Mouse (Mus musculus) left cerebral cortex, postnatal 36 days (tissue): ENCODE results near the gene Hexim1. TPM values are rescaled to one million over a fixed set of nuclear protein-coding genes. Genes with fewer than 3 reads are reported as not detected.

Experiments
- DNase-seq, 2 experiments: peaks; one replicate each; pipeline ENCODE4 v3.0.0; 2021 to 2022; ENCODE audit warnings: low spot score in 2 of 2, mixed read lengths in 1 of 2
- intact Hi-C: fragments of 180-260 bp; cut with DNase I; formaldehyde crosslinking; loops from one replicate; pipeline ENCODE4 v1.15.1; 2025
- total RNA-seq, 2 experiments: library from RNA; stranded (reverse); gene quantifications; 2 replicates each; pipeline ENCODE4 v1.2.3; 2021

The Hexim1 gene
- total RNA-seq, 2 experiments from 2014 or later, result 42.8 to 51.6 TPM

GRCm38 (mm10) chr11:103114270-103114943 is 1.6 kb upstream of the Hexim1 start:
- intact Hi-C loops, result no loop called here
- DNase-seq, result no peak

DNA sequence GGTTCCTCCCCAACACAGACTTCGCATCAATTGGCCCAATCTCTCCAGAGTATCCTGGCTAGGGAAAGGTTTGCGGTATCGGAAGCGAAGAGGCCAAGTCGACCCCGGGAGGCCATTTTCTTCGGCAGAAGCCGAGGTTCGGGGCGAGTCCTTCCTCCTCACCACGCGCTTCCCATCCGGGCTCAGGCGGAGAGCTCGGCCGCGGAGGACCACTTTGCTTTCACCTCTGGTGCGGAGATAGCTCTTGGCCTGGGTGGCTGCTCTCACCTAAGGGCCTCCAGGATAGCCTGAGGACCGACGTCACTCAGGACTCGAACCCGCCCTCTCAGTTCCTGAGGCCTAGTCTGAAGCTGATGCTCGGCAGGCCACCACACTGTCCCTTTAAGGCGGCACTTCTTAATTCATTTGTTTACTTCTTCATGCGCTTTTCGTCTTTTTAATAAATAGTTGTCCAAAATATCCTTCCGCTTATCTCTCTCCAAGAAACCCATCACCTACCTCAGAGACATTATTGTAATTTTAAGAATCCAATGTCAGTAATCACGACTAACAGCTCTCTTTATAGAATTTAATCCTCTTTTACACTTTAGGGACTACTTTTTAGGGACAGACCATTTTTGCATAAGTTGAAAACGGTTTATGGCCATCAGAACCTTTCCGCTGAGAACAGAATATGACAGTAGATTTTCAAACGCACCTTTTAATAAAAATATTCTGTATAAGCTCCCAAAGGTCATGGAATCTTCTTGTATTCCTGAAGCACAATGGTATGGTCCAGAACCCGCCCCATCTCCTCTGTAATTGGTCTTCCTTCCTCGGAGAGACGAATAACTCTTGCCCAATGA is 646 bp upstream of the Hexim1 start:
- peak; percentile 81 to 83 for DNase-seq
- intact Hi-C loops, result loop anchor here (1.0 to 2.0 kb wide), 3 partner anchors 13 to 43 kb away; partner anchors contain the start of gene Hexim2

DNA sequence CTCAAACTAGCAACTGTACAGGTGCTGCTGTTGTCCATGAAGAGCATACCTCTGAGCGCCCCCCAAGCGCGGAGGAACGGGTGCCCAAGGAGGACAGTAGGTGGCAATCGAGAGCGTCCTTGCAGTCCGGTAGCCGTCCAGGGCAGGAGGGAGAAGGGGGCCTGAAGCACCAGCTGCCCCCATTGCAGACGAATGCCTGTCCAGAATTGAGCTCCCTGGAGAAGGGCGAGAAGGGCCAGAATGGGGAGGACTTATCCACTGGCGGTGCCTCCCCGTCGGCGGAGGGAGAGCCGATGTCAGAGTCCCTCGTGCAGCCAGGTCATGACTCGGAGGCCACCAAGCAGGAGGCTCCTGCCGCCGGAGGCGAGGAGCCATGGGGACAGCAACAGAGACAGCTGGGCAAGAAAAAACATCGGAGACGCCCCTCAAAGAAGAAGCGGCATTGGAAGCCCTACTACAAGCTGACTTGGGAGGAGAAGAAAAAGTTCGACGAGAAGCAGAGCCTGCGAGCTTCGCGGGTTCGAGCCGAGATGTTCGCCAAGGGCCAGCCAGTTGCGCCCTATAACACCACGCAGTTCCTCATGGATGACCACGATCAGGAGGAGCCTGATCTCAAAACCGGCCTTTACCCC is 1.0 kb downstream of the Hexim1 start:
- DNase-seq, result peak; percentile 61 to 63
- intact Hi-C loops, result loop anchor here (1.0 to 2.0 kb wide), 2 partner anchors 15 to 42 kb away; partner anchors contain the start of gene Hexim2

GRCm38 (mm10) chr11:103117591-103118009 is 1.6 kb downstream of the Hexim1 start:
- peak in 1 of 2 experiments; percentile 54 for DNase-seq
- intact Hi-C loops, result loop anchor here (2.0 kb wide), 1 partner anchor 41 kb away; no protein-coding TSS in a partner anchor

DNA sequence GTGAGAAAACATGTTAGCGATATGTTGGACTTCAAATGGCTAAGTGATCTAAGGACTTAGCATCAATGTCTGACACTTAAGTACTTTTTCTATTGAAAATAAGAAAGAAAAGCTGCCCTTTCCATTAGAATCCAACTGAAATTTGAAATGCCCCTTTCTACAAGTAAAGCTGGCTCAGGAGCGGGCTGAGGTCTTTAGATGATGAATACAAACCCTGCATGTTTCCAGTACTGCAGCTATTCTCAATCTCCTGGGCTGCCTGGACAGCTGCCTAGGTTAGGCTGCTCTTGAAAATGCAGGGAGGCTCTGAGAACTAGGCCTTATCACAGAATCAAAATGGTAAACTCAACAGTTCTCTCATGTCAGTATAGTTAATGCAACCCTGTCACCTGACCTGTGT is 2.8 kb downstream of the Hexim1 start:
- intact Hi-C loops, result no loop called here

DNA sequence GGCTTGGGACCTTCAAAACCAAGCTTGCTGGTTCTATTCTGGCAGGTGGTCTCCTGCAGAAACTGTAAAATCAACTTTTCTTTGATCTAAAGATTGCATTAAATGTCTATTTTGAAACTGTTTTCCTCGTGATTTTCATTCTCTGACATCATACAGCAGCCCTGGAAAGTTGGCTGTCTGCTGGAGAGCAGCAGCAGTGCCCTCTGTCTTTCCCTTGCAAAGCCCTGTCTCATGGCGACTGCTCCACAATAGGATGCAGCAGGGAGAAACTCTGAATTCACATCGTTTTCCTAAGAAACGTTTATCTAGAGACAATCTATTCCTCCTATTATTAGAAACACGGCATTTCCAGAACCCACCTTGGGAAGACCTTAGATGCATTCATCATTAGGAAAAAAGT is 3.6 kb downstream of the Hexim1 start:
- intact Hi-C loops, result no loop called here
- no peak for DNase-seq

More for the DNA sequence above, 2.8 kb downstream of the Hexim1 start:
- no peak for DNase-seq

DNA sequence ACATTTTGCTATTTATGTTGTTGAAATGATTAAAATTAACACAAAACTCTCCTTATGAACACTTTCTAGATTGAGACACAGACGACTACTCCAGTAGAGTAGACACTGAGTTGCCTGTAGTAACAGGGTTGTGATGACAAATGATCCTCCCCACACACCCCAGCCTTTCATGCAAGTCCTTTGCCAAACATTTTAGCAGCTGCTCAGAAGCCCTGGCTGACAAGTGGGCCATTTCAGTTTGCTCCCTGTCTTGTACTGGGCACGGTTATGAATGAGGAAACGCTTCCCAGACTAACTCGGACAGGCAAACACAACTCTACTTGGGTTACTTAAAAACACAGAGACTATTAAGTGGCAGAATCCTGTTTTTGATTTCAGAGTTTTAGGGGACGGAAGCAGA is 4.3 kb downstream of the Hexim1 start:
- DNase-seq, result no peak
- intact Hi-C loops, result no loop called here

- intact Hi-C loops, result loop anchor here (1.0 kb wide), 1 partner anchor 16 kb away; the partner anchor contains the start of gene Hexim1
- DNase-seq, result peak in 1 of 2 experiments; percentile 68
Measured at GRCm38 (mm10) chr11:103131701-103132575, 15.9 kb downstream of the Hexim1 start, which contains the start of gene Hexim2. TSS of gene Hexim2 (plus strand) at chr11:103132429.

DNA sequence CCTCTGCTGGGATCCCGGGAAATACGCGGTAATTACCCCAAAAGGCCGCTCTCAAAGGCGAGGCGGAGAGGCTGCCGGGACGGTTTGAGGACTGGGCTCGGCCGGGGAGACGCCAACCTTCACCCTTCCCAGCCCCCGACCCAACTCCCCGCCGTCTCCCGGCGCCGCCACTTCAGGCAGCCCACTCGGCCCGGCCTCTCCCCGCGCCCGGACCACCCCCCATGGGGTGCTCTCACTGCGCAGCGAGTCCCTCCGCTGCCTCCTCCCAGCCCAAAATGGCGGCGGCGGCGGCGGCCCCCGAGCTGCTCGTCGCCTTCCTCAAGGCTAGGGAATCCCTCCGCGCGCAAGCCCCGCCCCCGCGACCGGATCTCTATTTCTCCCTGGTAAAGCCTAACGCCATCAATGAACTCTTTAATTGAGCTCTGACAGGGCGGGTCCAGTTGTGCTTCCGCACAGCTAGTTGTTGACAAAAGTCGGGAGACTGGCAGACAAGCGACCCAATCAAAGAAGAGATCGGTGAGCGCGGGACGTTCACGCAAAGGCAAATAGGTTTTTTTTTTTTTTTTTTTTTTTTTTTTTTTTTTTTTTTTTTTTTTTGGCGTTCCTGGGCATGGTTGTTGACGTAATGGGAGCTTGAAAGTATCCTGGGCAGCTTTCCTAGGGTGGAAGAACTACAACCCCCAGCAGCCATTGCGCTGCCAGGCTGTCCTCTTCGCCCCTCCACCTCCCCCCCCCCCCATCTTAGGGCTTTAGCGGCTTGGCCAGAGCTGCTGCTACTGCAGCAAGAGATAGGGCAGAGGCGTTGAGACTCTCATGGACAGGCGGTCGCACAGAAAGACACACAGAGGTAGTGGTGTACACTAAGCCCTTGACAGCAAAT is 16.8 kb downstream of the Hexim1 start:
- intact Hi-C loops, result loop anchor here (1.0 kb wide), 1 partner anchor 17 kb away; the partner anchor contains the start of gene Hexim1
- DNase-seq, result peak; percentile 99 to 100

DNA sequence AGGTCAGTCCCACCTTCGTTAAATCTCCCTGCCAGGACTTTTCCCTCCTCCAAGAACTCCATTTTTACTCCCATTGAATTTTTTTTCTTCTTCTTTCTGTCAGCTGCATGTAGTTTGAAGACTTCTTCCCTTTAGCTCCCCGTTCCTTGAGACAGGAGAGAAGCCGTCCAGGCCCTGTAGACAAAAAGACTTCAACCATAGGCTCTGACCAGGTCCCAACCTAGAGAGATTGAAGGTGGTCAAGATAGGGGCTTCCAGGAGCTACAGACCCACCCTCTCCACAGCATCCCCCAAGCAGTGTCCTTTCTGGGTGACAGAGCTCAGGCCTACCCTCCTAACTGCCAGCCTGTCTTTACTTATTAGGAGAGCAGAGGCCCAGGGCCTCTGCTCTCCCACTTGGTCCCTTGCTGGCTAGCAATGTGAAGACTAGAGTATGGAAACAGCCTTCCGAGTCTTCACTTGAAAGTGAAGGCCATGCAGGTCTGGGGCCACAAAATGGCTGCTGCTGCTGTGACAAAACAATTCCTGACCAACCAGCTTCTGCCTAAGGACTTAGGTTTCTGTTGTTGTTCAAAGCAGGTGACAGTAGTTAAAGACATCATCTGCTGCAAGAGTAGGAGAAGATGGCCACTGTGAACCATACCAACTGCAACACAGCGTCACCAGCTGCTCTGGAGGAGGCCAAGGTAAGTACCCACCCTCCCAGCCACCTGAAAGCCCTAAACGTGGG is 17.6 kb downstream of the Hexim1 start:
- intact Hi-C loops, result no loop called here
- DNase-seq, result no peak

- DNase-seq, result no peak
- intact Hi-C loops, result no loop called here
Measured at GRCm38 (mm10) chr11:103134221-103134620, 18.2 kb downstream of the Hexim1 start.

- intact Hi-C loops, result no loop called here
- DNase-seq, result no peak
Measured at GRCm38 (mm10) chr11:103136039-103136577, 20.1 kb downstream of the Hexim1 start.

- intact Hi-C loops, result loop anchor here (5.0 kb wide), 1 partner anchor 38 kb away; the partner anchor contains the start of genes Acbd4 and Plcd3
- DNase-seq, result no peak
Measured at GRCm38 (mm10) chr11:103139951-103140762, 24.1 kb downstream of the Hexim1 start.

GRCm38 (mm10) chr11:103140763-103141100 is 24.7 kb downstream of the Hexim1 start:
- DNase-seq, result no peak
- intact Hi-C loops, result loop anchor here (5.0 kb wide), 1 partner anchor 38 kb away; the partner anchor contains the start of genes Acbd4 and Plcd3

DNA sequence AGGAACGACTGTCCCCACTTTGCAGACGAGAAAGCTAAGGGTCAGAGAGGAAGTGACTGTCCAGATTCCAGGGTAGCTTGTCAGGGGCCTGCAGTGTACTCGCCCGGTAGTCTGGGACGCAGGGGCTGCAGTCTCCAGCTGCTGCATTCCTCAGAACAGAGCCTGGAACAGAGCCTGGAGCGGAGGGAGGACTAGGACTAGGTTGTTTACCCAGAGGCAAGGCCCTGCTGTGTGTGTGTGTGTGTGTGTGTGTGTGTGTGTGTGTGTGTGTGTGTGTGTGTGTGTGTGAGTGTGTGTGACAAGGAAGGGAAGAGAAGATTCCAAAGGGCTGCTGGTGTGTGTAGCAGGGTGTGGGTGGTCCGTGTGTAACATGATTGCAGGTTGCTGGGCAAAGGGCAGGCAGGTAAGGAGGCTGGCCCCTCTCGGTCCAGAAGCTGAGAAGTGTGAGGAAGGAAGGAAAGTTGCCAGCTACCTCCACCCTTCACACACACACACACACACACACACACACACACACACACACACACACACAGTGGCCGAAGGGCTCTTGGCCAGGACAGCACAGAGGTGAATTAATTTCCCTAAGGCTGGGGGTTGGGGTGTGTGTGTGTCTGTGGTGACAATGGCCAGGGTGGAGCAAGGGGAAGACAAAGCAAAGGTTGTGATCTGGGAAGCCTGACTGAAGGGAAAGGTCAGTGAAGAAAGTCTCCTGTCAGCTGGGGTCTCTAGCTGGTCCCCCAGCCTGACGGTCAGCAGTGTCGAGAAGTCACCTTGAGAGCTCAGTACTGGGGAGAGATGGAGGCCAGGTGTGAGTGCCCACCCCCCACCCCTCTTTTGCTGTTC is 25.3 kb downstream of the Hexim1 start:
- intact Hi-C loops, result loop anchor here (5.0 kb wide), 1 partner anchor 39 kb away; the partner anchor contains the start of genes Acbd4 and Plcd3
- no peak for DNase-seq
